ENCODE assay signal across 8 mouse cellular contexts in the genomic region with DNA sequence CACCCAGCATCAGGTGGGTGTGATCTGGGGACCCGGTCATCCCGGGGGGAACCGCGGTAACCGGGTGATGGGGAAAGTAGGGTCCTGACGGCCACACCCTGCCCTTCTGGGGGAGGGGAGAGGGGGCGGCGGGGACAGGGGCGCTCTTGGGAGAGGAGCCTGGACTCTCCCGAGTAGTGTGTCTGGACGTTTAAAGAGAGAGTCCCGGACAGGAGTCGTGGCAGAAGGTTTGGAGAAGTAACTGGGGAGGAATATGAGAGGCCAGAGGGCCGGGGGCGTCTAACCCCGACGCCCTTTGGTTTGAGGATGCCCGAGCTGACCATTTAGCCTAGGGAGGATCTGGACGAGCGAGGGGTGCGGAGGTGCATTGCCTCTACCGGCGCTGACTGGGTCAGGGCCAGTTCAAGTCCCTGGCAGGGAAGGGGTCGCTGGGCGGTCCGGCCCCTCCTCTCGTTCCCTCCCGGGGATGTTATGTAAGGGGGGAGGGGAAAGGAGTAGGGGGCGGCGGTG. TPM values are rescaled to one million over a fixed set of nuclear protein-coding genes. Genes with fewer than 3 reads are reported as not detected.
DNase-seq lines count a peak whose midpoint lies in the region; ATAC-seq and TF ChIP-seq lines count a peak whose summit lies in the region.

No protein-coding gene starts in this region.

- H3K4me1 ChIP-seq in heart, adult 2 months (ENCODE audit: control insufficient read depth, insufficient read depth, low read length) = peaks cover 20% of the 10 kb centered on the region
- H3K4me1 ChIP-seq in limb, embryonic 13.5 days = peaks cover 37% of the 10 kb centered on the region
- H3K4me1 ChIP-seq in stomach, embryonic 16.5 days (ENCODE audit: control insufficient read depth, insufficient read depth, low read length) = peaks cover 29% of the 10 kb centered on the region

- H3K36me3 ChIP-seq in heart, adult 2 months (ENCODE audit: control insufficient read depth, insufficient read depth, low read length) = peaks cover 27% of the 10 kb centered on the region
- H3K36me3 ChIP-seq in limb, embryonic 13.5 days = peaks cover 14% of the 10 kb centered on the region
- 0 out of 2 replicates have a peak, but pooled peaks cover 5% of the 10 kb centered on the region for H3K36me3 ChIP-seq in stomach, embryonic 16.5 days (ENCODE audit: control insufficient read depth, insufficient read depth, low read length)

- TF ChIP-seq CTCF in heart, adult 2 months (IDR thresholded peaks at IDR 0.05) = no peak

- peak overlapping the region; percentile 97 for H3K4me2 ChIP-seq in limb, embryonic 13.5 days (replicated peaks)
- peak overlapping the region; percentile 99 for H3K4me2 ChIP-seq in stomach, embryonic 16.5 days (ENCODE audit: low read depth, low read length)

- ATAC-seq in limb, embryonic 13.5 days (ENCODE audit: low FRiP score, low read depth) = peak; percentile 6; the same call in 1 of the 2 replicates
- no peak for ATAC-seq in stomach, embryonic 16.5 days (ENCODE audit: insufficient read depth, low FRiP score)

- intact Hi-C loops in heart, adult 2 months (cut with DNase I) = loop anchor here (2.0 to 5.0 kb wide), 3 partner anchors 49 to 629 kb away; a partner anchor contains a TSS
- intact Hi-C loops in heart, postnatal 25 days (cut with DNase I) = loop anchor here (5.0 kb wide), 1 partner anchor 114 kb away; a partner anchor contains a TSS

- DNase-seq in heart, adult 2 months = no peak
- DNase-seq in heart, postnatal 25 days (ENCODE audit: low spot score) = no peak
- DNase-seq in spleen, adult 12 weeks (ENCODE audit: low spot score) = peak; percentile 23
- no peak for DNase-seq in spleen, postnatal 36 days (ENCODE audit: low spot score in 2 of 2)
- DNase-seq in frontal cortex, postnatal 25 days (ENCODE audit: low spot score in 2 of 2) = no peak
- DNase-seq in urinary bladder, postnatal 36 days (ENCODE audit: low spot score in 2 of 2) = no peak

- H3K4me3 ChIP-seq in heart, adult 2 months = peak overlapping the region; percentile 84
- peak overlapping the region; percentile 73 for H3K4me3 ChIP-seq in limb, embryonic 13.5 days
- peak overlapping the region; percentile 91 for H3K4me3 ChIP-seq in stomach, embryonic 16.5 days (replicated peaks; ENCODE audit: low read length)

- H3K79me2 ChIP-seq in heart, adult 2 months (replicated peaks; ENCODE audit: control insufficient read depth, insufficient read depth, low read length) = no peaks in the 10 kb centered on the region

- H3K27me3 ChIP-seq in heart, adult 2 months (ENCODE audit: control insufficient read depth, insufficient read depth, low read length) = no peaks in the 10 kb centered on the region
- H3K27me3 ChIP-seq in limb, embryonic 13.5 days = no peaks in the 10 kb centered on the region
- no peaks in the 10 kb centered on the region for H3K27me3 ChIP-seq in stomach, embryonic 16.5 days (ENCODE audit: control insufficient read depth, insufficient read depth, low read length)

- peak overlapping the region; percentile 82 for H3K9ac ChIP-seq in heart, adult 2 months (ENCODE audit: low read depth, low read length)
- peak overlapping the region; percentile 70 for H3K9ac ChIP-seq in limb, embryonic 13.5 days
- peak overlapping the region; percentile 83 for H3K9ac ChIP-seq in stomach, embryonic 16.5 days (ENCODE audit: low read length)

- under 1% methylated on average over 30 of the region's 30 CpGs for WGBS in heart, adult 2 months
- under 1% methylated on average over 26 of the region's 30 CpGs for WGBS in limb, embryonic 13.5 days
- WGBS in stomach, embryonic 16.5 days = under 1% methylated on average over 30 of the region's 30 CpGs

- no peak; the same call in 1 of the 2 replicates for TF ChIP-seq POLR2A in heart, adult 2 months (IDR thresholded peaks at IDR 0.05; ENCODE audit: insufficient read depth, low read depth, low read length)

- peak; percentile 20; the same call in 1 of the 2 replicates for TF ChIP-seq EP300 in heart, adult 2 months (IDR thresholded peaks at IDR 0.05; ENCODE audit: insufficient read depth, low read depth, low read length)

- peaks cover 3% of the 10 kb centered on the region; the same call in 1 of the 2 replicates for H3K9me3 ChIP-seq in limb, embryonic 13.5 days
- H3K9me3 ChIP-seq in stomach, embryonic 16.5 days (replicated peaks; ENCODE audit: control insufficient read depth, low read length) = no peaks in the 10 kb centered on the region

- H3K27ac ChIP-seq in heart, adult 2 months = peak overlapping the region; percentile 97
- H3K27ac ChIP-seq in limb, embryonic 13.5 days = peak overlapping the region; percentile 63; the same call in 1 of the 2 replicates
- H3K27ac ChIP-seq in stomach, embryonic 16.5 days (ENCODE audit: low read length) = peak overlapping the region; percentile 92

RNA-seq across cellular contexts. Expression of a gene that starts 0.3 kb away (rescaled TPM):
- 1 to 10 TPM; 3.7 to 4.6 TPM for total RNA-seq in heart, adult 2 months (2021)
- polyA plus RNA-seq in heart, adult 2 months (2012; rRNA removed) = 10.3 and 14.3 TPM in 2 replicates
- total RNA-seq in heart, postnatal 25 days (2021) = 1 to 10 TPM; 7.9 to 8.1 TPM
- 26.4 and 26.9 TPM in 2 replicates for polyA plus RNA-seq in limb, embryonic 13.5 days (2015; fragmentation: Nextera tagmentation; extraction: Ambion mirVana)
- 22.7 and 22.9 TPM in 2 replicates for polyA plus RNA-seq in stomach, embryonic 16.5 days (2015; fragmentation: Nextera tagmentation; extraction: Ambion mirVana)

RNA-seq across cellular contexts. Expression of a gene that starts 7.3 kb away (rescaled TPM):
- 1 to 10 TPM; 7.0 to 8.3 TPM for total RNA-seq in heart, adult 2 months (2021)
- polyA plus RNA-seq in heart, adult 2 months (2012; rRNA removed) = 6.6 and 9.6 TPM in 2 replicates
- 1 to 10 TPM; 7.7 to 9.1 TPM for total RNA-seq in heart, postnatal 25 days (2021)
- 5.8 and 5.9 TPM in 2 replicates for polyA plus RNA-seq in limb, embryonic 13.5 days (2015; fragmentation: Nextera tagmentation; extraction: Ambion mirVana)
- polyA plus RNA-seq in stomach, embryonic 16.5 days (2015; fragmentation: Nextera tagmentation; extraction: Ambion mirVana) = 6.8 and 7.0 TPM in 2 replicates

RNA-seq across cellular contexts. Expression of a gene that starts 22.4 kb away (rescaled TPM):
- total RNA-seq in heart, adult 2 months (2021) = not detected
- polyA plus RNA-seq in heart, adult 2 months (2012; rRNA removed) = 0.18 and 0.61 TPM in 2 replicates
- not detected for total RNA-seq in heart, postnatal 25 days (2021)
- polyA plus RNA-seq in limb, embryonic 13.5 days (2015; fragmentation: Nextera tagmentation; extraction: Ambion mirVana) = 0.14 and 1.3 TPM in 2 replicates
- 65.3 and 68.3 TPM in 2 replicates for polyA plus RNA-seq in stomach, embryonic 16.5 days (2015; fragmentation: Nextera tagmentation; extraction: Ambion mirVana)

RNA-seq across cellular contexts. Expression of a gene that starts 24.8 kb away (rescaled TPM):
- total RNA-seq in heart, adult 2 months (2021) = 10 to 100 TPM; 84.4 to 93.2 TPM
- 49.0 and 86.5 TPM in 2 replicates for polyA plus RNA-seq in heart, adult 2 months (2012; rRNA removed)
- total RNA-seq in heart, postnatal 25 days (2021) = 10 to 100 TPM; 78.7 to 89.4 TPM
- 60.8 and 63.0 TPM in 2 replicates for polyA plus RNA-seq in limb, embryonic 13.5 days (2015; fragmentation: Nextera tagmentation; extraction: Ambion mirVana)
- polyA plus RNA-seq in stomach, embryonic 16.5 days (2015; fragmentation: Nextera tagmentation; extraction: Ambion mirVana) = 42.4 and 43.8 TPM in 2 replicates

RNA-seq across cellular contexts. Expression of a gene that starts 39.3 kb away (rescaled TPM):
- total RNA-seq in heart, adult 2 months (2021) = 10 to 100 TPM; 17.4 to 28.5 TPM
- polyA plus RNA-seq in heart, adult 2 months (2012; rRNA removed) = 84.5 and 96.1 TPM in 2 replicates
- total RNA-seq in heart, postnatal 25 days (2021) = 10 to 100 TPM; 26.3 to 26.9 TPM
- polyA plus RNA-seq in limb, embryonic 13.5 days (2015; fragmentation: Nextera tagmentation; extraction: Ambion mirVana) = 227 and 235 TPM in 2 replicates
- polyA plus RNA-seq in stomach, embryonic 16.5 days (2015; fragmentation: Nextera tagmentation; extraction: Ambion mirVana) = 60.2 and 72.8 TPM in 2 replicates

Comparison
In these comparisons a context has a peak if more than half of its experiments do, and no peak if none do; other contexts are left out.
1. RNA of a gene that starts 22.4 kb away (polyA plus RNA-seq): 65.3 to 68.3 TPM in stomach, embryonic 16.5 days; 0.18 to 0.61 TPM in heart, adult 2 months and 0.14 to 1.3 TPM in limb, embryonic 13.5 days; every median in the first group is over 10 times any median in the second.
2. Peak in every context shown above with its lines, with median percentiles within 50 percentile points of each other: H3K27ac ChIP-seq, H3K4me3 ChIP-seq and H3K9ac ChIP-seq.